Mouse (Mus musculus): ENCODE measurements around the gene Cryzl2.

The Cryzl2 gene

DNA sequence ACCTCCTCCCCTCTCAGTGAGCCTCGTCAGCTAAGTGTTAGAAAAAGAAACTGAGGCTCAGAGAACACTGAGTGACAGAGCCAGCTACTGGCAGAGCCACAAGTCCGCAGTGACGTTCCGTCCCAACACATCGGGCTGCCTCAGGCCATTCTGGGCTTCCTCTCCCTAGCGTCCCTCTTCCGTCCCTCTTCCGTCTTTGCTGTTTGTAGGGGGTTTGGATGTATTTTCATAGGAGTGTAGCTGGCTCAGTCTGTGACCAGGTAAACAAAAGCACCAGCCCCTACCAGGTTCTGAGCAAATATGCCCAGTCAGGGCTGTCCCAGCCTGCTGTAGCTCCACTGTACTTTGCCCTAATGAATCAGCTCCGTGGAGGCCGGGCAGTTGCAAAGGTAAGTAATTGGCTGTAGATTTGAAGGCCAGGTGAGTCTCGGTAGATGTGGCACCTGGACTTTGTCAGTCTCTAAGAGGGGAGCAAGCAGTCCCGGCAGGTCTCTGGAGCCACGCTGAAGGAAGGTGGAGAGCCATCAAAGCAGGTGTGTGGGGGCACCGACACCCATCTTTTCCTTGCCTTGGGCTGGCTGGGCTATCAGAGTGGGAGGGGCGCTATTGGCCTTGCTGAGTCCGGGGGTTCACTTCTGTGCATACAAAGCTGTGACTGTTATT lies 67.4 kb downstream of the Cryzl2 start:
- DNase-seq (ENCODE audit: low spot score in 2 of 2) = no peak

DNA sequence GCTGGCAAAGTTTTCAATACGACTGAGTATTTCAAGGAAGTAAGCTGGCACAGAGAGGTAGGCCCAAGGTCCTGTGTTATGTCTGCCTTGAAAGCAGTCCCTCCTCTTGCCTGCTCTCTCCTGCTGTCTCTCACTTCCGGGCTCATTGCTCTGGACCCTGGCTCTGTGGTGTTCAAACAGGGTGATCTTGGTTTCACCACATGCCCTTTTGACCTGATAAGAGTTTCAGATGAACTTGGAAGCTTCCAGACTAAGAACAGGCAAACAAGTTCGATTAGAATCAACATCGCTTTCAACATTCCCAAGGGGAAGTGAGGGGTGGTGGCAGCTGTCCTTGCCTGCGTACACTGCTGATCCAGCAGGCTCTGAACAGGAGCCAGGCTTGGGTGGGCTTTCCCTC lies 68.2 kb downstream of the Cryzl2 start:
- no peak for DNase-seq (ENCODE audit: low spot score in 2 of 2)

DNA sequence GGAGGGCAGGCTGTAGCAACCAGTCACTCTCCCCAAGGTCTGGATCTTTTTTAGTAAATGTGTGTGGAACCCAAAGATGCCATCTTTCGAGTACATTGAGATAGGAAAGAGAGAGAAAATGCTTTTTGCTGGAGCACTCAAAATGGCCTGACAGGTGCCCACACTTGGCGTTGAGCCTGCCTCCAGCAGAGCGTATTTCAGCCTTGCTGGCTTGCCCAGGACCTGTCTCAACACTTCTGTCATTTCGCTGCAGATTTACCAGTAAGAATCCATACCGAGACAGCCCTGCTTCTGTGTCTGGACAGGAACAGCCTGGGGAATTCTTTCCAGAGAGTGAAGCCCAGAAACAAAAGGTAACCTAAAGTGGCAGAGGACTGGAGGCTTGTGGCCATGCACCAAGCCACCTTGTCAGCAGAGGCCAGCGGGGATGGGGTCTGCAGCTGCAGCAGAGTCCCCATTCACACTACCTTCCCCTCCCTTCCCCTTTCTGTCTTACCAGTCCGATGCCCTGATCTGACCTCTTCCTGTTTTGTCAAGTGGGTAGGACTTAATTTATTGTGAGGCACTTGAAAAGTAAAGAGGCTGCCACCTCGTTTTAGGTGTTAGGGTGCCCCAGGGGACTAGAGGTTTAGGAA lies 74.6 kb downstream of the Cryzl2 start:
- DNase-seq (ENCODE audit: low spot score in 2 of 2) = no peak

DNA sequence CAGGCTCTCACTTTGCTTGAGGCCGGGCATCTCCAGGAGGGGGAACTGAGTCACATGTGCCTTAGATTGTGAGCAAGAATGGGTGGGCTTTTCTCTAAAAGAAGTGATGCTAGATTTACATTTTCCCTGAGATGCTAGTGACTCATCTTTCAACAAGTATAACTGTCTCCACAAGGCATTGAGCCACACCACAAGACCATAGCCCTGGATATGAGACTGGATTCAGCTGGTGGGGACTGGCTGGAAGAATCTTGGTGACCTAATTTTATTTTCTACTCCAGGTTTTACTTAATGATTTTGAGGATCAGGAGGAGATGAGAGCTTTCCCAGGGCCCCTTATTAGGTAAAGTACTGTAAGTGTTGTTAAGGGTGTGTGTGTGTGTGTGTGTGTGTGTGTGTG lies 77.2 kb downstream of the Cryzl2 start:
- DNase-seq (ENCODE audit: low spot score in 2 of 2) = no peak

DNA sequence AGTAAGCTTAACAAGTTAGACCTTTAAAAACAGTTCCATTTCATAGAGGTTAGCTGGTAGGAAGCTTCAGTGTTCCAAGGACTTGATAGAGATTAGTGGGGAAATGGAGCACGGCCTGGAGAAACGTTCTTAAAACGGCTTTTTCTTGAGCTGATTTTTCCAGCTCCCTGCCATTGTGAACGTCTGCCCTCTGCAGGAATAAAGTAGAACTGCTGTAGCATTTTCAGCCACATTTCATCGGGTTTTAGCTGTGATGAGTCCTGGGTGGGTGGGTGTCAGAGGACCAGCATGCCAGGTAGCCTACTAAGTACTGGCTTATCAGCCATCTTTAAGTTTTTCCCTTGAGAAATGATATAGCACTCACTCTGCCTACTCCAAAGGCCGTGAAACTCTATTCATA lies 78.1 kb downstream of the Cryzl2 start:
- peak; percentile 71 to 81 for DNase-seq (ENCODE audit: low spot score in 2 of 2)

DNA sequence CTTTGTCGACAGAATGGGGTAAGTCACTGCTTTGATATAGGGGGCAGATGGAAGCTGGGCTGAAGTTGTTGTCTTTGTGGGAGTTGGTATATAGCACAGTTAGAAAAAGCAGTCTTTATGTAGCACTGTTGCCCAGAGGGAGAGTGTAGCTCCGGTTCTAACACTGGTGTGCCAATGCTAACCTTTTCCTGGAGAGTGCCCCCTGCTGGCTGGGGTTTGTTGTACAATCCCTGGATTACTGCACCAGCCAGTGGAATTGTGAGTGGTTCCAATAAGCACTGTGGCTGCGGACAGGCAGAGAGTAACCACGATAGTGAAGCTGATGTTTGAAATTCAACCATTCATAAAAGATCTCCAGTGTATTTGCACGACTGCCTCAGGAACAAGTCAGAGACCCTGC lies 79.3 kb downstream of the Cryzl2 start:
- DNase-seq (ENCODE audit: low spot score in 2 of 2) = peak in 1 of 2 experiments; percentile 55

Measured in right cerebral cortex, adult 2 months (tissue).